Mouse (Mus musculus): ENCODE measurements around the gene Gm11009. TPM values are rescaled to one million over a fixed set of nuclear protein-coding genes. Genes with fewer than 3 reads are reported as not detected.
"Not testable (repeated sequence)": the region's sequence is repeated elsewhere in the genome, so short reads cannot be mapped to it uniquely, and the experiment has no call there.

Gene Gm11009
- polyA plus RNA-seq (2015; fragmentation: Nextera tagmentation; extraction: Ambion mirVana) = not detected in 2 replicates

DNA sequence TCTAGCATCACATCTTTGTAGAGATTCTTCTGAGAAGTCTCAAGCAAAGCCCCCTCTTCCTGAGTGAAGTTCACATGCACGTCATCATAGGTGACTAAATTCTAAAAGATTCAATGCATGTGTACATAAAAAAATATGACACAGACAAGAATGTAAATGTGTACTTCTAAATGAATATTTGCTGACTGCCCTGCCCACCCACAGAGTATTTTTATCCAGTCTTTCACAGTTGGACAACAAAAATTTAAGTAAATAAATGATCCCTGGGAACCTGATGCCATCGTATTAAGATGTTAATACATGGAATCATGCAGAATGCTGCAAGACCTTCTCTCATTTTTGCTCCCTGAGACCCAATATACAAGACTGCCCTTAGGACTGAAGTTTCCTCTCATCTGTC, at the start of gene Gm11009:
Gene Gm11009, minus strand, starts transcription at position 101 of the 400 bp plus-strand sequence.
- H3K4me3 ChIP-seq (ENCODE audit: low read depth, low read length); H3K4me2 ChIP-seq (ENCODE audit: low read length); H3K9ac ChIP-seq (ENCODE audit: low read depth, low read length); ATAC-seq; H3K9me3 ChIP-seq (replicated peaks; ENCODE audit: control insufficient read depth, low read length, poor library complexity, severe bottlenecking); H3K27ac ChIP-seq (ENCODE audit: low read length); H3K36me3 ChIP-seq (ENCODE audit: control insufficient read depth, insufficient read depth, low read length); H3K4me1 ChIP-seq (ENCODE audit: control insufficient read depth, insufficient read depth, low read length); H3K27me3 ChIP-seq (ENCODE audit: control insufficient read depth, insufficient read depth, low read depth, low read length): not testable (repeated sequence)
- WGBS = no CpG with 5 or more reads among the region's 2 CpGs

Other genes with a start within 250 kb of the Gm11009 start
- 0.60 and 0.99 TPM in 2 replicates for gene Gm2004, start 169.7 kb downstream of the Gm11009 start, polyA plus RNA-seq (2015; fragmentation: Nextera tagmentation; extraction: Ambion mirVana)
- 8.5 and 16.2 TPM in 2 replicates for gene 2210418O10Rik, start 92.9 kb downstream of the Gm11009 start, polyA plus RNA-seq (2015; fragmentation: Nextera tagmentation; extraction: Ambion mirVana)
- 11.1 and 13.1 TPM in 2 replicates for gene Gm14435, start 104.1 kb upstream of the Gm11009 start, polyA plus RNA-seq (2015; fragmentation: Nextera tagmentation; extraction: Ambion mirVana)
- gene Gm14434, start 167.3 kb upstream of the Gm11009 start, polyA plus RNA-seq (2015; fragmentation: Nextera tagmentation; extraction: Ambion mirVana) = 3.1 and 10.8 TPM in 2 replicates
- not detected in 2 replicates for gene Zfp967, start 201.6 kb upstream of the Gm11009 start, polyA plus RNA-seq (2015; fragmentation: Nextera tagmentation; extraction: Ambion mirVana)

Data from midbrain, embryonic 16.5 days (tissue).